Mouse (Mus musculus) cerebellum, postnatal 36 days (tissue): Measurements from ENCODE around the gene Kmt2c.
A peak's percentile ranks its signal among the peaks of the same experiment; 100 is the strongest.

Source experiments
- DNase-seq, 2 experiments: peaks; one replicate each; pipeline ENCODE4 v3.0.0; 2021 to 2022; ENCODE audit warnings: mixed read lengths in 2 of 2

The Kmt2c gene

GRCm38 (mm10) chr5:25498346-25498820, at the start of gene Kmt2c:
TSS of gene Kmt2c (minus strand) at chr5:25498783.
- peak; percentile 77 to 82 for DNase-seq

GRCm38 (mm10) chr5:25546912-25547311, 48.3 kb upstream of the Kmt2c start:
- DNase-seq = no peak

DNA sequence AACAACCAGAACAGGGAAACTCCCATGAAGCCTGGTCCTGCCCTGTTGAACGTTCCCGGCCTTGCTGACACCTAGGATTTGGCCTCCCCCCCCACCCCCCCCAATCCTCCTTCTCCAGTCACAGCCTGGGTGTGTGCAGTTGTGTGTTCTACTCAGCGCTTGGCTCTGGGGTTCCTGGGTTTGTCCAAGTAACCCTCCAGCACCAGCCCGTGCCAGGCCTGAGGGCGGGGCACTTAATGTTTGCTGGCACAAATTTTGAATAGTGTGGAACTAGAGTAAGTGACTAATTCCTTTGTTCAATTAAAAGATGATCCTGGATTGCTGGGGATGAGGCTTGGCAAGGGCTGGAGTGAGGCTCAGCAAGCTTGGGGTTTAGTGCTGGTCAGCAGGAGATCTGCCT, 46.0 kb upstream of the Kmt2c start:
- DNase-seq = no peak

GRCm38 (mm10) chr5:25544061-25544460, 45.5 kb upstream of the Kmt2c start:
- DNase-seq = peak; percentile 25 to 37

DNA sequence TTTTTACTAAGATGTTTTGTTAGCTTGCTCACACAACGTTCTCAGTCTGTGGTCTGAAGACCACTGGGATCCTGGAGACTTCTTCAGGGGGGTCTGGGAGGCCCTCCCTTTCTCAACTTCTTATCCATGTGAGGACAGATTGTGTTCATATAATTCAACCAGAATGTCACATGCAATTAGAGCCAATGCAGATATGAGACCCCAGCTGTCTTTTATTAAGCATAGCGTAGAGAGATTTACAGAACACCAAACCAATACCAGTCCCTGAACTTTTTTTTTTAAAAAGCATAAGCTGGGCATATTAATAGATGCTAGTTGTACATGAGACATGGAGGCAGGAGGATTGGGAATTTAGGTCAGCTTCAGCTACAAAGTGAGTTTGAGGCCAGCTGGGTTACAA, 43.1 kb upstream of the Kmt2c start:
- DNase-seq = no peak

GRCm38 (mm10) chr5:25540921-25541320, 42.3 kb upstream of the Kmt2c start:
- no peak for DNase-seq

DNA sequence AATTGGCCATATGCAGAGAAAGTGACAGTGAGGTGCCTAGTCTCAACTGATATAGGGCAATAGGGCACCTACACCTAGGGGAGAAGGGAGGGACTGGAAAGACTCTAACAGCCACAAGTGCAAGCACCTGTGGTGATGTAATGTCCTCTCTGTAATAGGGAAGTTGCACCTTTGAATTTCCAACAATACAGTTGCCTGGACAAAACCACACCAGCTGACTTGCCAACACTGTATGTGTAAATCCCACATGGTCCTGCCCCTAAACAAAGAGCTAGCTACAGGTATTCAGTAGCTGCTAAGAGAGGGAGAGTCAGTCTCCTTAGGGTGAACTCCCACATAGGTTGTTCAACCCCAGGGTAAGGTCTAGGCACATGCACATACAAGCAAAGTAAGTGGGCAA, 41.8 kb upstream of the Kmt2c start:
- no peak for DNase-seq

- no peak for DNase-seq
These were observed 38.4 kb upstream of the Kmt2c start for GRCm38 (mm10) chr5:25536921-25537409.

DNA sequence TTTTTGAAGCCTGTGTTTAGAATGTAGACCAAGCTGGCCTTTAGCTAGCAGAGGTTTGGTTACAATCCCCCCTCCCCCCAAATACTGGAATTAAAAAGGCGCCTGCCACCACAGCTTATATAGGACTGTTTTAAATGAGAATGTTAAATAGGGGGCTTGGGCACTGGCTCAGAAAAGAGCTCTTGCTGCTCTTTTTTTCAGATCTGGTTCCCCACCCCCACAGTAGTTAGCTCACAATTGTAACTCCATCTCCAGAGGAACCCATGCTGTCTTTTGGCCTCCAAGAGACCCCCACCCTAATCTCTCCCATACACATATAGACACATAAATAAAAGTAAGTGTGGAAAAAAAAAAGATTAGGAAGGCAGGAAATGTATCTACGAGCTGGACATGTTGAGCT, 37.9 kb upstream of the Kmt2c start:
- no peak for DNase-seq

GRCm38 (mm10) chr5:25535566-25535965, 37.0 kb upstream of the Kmt2c start:
- no peak for DNase-seq

DNA sequence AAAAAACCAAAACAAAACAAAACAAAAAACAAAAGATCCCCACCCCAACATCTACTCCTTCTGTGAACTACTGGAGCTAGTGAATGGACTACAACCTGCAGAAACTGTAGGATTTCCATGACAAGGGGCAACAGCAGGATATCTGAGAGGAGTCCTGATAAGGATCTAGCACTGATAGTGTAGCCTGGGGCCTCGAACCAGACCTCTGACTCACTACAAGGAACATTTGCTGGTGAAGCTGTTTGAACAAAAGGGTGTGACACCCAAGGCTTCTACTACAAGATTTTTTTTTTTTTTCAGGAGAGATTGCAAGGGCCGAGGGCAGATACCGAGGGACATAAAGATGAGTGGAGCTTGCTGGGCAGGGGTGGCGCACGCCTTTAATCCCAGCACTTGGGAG, 34.7 kb upstream of the Kmt2c start:
- no peak for DNase-seq

DNA sequence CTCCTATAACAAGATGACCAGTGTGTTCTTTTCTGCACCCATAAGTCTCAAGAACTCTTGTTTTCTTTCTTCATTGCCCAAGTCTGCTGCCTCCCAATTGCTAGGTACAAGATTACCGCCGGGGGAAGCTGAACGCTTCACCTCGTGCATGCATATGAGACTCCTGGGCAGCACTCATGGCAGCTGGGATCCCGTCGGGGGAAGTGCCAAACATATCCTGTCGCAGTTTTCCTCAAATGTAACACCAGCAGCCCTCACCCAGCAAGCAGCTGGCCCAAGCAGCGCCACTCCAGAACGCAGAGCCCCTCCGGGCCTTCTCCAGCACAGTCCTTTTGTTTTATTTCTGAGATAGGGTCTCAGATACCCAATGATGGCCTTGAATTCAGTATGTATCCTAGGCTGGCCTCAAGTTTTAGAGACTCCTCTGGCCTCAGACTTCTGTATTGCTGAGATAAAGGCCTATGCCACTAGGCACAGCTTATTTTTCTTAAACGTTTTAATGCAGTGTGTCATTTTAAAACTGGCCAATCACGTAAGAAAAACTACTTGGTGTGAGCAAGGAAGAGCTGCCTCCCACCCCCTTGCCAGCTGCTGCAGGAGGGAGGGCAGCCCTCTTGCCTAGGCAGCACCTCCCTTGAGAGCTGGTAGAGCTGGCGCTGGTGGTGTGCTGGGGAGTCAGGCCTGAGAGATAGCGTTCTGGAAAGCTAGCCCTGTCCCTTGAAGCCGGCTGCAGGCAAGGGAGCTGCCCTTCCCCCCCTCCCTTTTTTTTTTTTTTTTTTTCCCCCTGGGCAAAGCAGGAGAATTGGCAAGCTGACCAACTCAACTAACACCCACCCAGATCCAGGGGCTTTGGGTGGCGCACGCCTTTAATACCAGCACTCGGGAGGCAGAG, 33.9 kb upstream of the Kmt2c start:
- DNase-seq = no peak

GRCm38 (mm10) chr5:25530629-25531028, 32.0 kb upstream of the Kmt2c start:
- DNase-seq = no peak

DNA sequence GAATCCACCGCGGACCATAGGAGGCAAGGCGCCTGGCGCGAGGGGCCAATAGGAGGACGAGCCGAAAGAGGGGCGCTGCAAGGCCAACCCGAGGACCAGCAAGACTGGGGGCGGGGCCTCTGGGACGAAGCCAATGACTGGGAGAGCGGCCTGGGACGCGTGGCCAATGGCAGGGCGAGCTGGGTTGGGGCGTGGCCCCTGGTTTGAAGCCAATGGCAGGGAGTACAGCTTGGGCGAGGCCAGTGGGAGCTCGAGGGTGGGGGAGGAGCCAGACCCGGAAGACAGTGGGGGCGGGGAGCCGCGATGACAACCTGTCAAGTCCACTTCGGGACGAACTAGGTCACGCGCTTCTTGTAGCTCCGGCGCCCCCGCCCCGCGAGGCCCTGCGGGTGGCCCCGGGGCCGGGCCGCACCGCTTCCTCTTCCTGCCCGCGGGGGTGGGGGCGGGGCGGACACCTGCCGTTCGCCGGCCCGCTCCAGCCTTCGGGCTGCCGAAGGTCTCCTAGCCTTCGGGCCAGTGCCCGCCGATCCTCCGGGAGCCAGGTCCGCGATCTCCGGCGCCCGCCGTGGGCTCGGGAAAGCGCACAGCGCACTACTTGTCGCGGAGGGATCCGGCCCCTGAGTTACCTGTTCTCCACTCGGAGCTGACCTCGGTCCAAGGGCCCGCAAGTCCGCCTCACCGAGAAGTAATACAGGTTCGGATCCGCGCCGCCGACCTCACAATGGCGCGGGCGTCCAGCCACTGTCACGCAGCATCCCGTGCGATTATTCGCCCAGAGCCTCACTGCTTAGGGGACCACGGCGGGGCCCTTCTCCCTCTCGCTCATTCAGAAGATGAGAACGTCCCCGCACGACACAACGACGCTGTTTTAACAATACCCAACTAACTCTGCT, 31.2 kb upstream of the Kmt2c start:
- DNase-seq = peak; percentile 100

DNA sequence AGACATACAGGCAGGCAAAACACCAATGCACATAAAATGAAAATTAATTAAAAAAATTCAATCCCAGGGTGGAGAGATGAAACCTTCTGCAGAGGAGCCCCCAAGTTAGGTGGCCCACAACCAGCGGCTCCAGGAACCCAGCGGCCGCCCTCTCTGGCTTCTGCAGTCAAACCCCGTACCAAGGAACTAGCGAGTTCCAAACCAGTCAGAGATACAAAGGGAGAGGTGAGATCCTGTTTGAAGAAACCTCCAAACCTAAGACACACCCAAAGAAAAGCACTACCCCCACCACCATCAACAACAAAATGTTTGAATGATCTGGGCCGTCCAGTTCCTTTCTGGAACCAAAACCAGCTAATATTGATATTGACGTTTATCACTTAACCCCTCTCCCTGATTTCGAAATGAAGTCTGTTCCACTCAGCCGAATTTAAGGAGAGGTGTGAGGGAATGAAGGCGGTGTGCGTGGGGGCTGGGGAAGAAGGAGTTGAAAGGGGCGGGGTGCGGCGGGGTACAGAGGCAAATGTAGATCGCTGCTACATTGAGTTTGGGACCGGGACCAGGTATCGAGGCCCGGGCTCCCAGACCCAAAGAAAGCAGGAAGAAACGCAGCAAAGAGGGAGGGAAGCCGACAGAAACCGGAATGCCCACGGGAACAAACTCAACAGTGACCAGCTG, 30.4 kb upstream of the Kmt2c start:
- DNase-seq = peak in 1 of 2 experiments; percentile 17

DNA sequence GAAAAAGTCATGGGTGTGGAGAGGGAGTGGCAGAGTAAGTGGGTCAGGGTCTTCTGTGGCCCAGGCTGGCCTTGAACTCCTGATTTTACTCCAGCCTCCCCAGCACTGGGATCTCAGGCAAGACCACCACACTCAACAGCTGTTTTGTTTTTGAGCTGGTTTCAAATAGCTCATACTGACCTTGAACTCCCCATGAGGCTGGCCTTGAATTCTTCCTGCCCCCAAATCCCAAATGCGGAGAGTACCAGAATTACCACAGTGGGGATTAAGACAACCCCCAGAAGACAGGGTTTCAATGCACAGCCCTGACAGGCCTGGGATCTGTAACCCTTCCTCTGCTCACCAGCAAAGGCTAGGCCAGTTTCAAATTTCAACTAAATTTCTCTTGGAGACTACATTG, 29.4 kb upstream of the Kmt2c start:
- no peak for DNase-seq

- peak in 1 of 2 experiments; percentile 32 for DNase-seq
These were observed 28.3 kb upstream of the Kmt2c start for GRCm38 (mm10) chr5:25526926-25527325.

- no peak for DNase-seq
These were observed 27.5 kb upstream of the Kmt2c start for GRCm38 (mm10) chr5:25526116-25526515.

GRCm38 (mm10) chr5:25521461-25521860, 22.9 kb upstream of the Kmt2c start:
- DNase-seq = no peak

DNA sequence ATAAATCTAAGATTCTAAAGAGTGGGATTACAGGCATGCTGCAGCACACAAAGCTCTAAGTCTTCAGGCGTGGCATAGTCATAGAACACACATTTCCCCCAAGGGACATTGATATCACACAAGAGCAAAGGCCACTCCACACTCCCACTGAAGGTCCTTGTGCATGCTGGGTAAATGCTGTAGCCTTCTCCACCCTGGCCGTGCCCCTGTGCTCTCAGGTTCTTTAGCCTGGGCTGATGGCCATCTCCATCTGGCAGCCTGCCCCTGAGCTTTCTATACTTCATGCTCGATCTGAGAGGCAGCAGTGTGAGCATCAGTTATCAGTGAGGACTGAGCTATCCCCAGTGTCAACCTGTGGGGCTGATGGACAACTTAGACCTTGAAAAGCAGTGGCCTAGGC, 21.2 kb upstream of the Kmt2c start:
- DNase-seq = peak; percentile 59 to 65

DNA sequence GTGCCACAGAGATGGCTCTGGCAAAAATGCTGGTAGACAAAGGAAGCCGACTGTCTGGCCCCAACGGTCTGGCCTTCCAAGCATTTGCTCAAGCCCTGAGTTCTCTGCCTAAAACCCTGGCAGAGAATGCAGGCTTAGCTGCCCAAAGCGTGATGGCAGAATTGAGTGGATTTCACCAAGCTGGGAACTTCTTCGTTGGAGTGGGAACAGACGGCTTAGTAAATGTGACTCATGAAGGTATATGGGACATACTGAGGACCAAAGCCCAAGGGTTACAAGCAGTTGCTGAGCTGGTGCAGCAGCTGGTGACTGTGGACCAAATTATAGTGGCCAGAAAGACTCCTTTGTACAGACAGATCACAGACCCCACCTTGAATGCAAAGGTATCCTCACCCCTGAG, 19.0 kb upstream of the Kmt2c start:
- DNase-seq = no peak

GRCm38 (mm10) chr5:25516301-25516895, 17.8 kb upstream of the Kmt2c start:
- DNase-seq = peak in 1 of 2 experiments; percentile 26
